Mouse (Mus musculus) intestine, postnatal 0 days (tissue): Measurements from ENCODE around the gene Btbd9. TPM values are rescaled to one million over a fixed set of nuclear protein-coding genes. Genes with fewer than 3 reads are reported as not detected.
"Not testable (repeated sequence)": the region's sequence is repeated elsewhere in the genome, so short reads cannot be mapped to it uniquely, and the experiment has no call there.

Experiments
- ATAC-seq: fragments of 200-750 bp; cut with Nextera tagmentation; 2 replicates; pipeline ENCODE4 v1.8.0; 2017; ENCODE audit warnings: mild to moderate bottlenecking, moderate TSS enrichment, moderate library complexity
- H3K27ac ChIP-seq: fragments of 300-500 bp; sonication (generic); 2 replicates; pipeline ENCODE4 v1.5.1; 2014; ENCODE audit warnings: mild to moderate bottlenecking, low read depth, low read length, moderate library complexity
- H3K27me3 ChIP-seq: fragments of 300-500 bp; sonication (generic); replicated peaks from 2 replicates; pipeline ENCODE4 v1.6.1; 2014; ENCODE audit warnings: low read length, mixed read lengths; ENCODE audit not compliant: control insufficient read depth, insufficient read depth
- H3K36me3 ChIP-seq: fragments of 300-500 bp; sonication (generic); 2 replicates; pipeline ENCODE4 v1.6.1; 2014; ENCODE audit warnings: mild to moderate bottlenecking, moderate library complexity; ENCODE audit not compliant: control insufficient read depth, insufficient read depth
- H3K4me1 ChIP-seq: fragments of 300-500 bp; sonication (generic); replicated peaks from 2 replicates; pipeline ENCODE4 v1.6.1; 2014; ENCODE audit warnings: antibody characterized with exemption, low read length, mixed read lengths; ENCODE audit not compliant: control insufficient read depth, insufficient read depth
- H3K4me2 ChIP-seq: fragments of 300-500 bp; sonication (generic); replicated peaks from 2 replicates; pipeline ENCODE4 v1.6.1; 2014; ENCODE audit warnings: low read depth, mild to moderate bottlenecking, moderate library complexity
- H3K4me3 ChIP-seq: fragments of 300-500 bp; sonication (generic); 2 replicates; pipeline ENCODE4 v1.5.1; 2014; ENCODE audit warnings: low read depth, low read length
- H3K9ac ChIP-seq: fragments of 300-500 bp; sonication (generic); 2 replicates; pipeline ENCODE4 v1.6.1; 2014; ENCODE audit warnings: mild to moderate bottlenecking, low read depth, low read length
- H3K9me3 ChIP-seq: fragments of 300-500 bp; sonication (generic); 2 replicates; pipeline ENCODE4 v1.6.1; 2016; ENCODE audit warnings: mixed run types; ENCODE audit not compliant: control insufficient read depth
- CTCF ChIP-seq: sonication (generic); IDR thresholded peaks from 2 replicates; pipeline ENCODE4 v1.5.1; 2016; ENCODE audit warnings: low read depth, mild to moderate bottlenecking, control low read depth, antibody characterized with exemption, moderate library complexity
- WGBS: fragments of 180-500 bp; shearing (Covaris S2); extraction: QIAGEN DNeasy Blood & Tissue Kit; methylation state at CpG from one replicate; pipeline ENCODE4 v1.1.7; 2014; 5-methylcytosine and 5-hydroxymethylcytosine counted together
- polyA plus RNA-seq: library from polyadenylated mRNA; unstranded; fragments of >200 nt; fragmentation: Nextera tagmentation; extraction: Ambion mirVana; gene quantifications from 2 replicates; pipeline ENCODE4 v1.2.1, GENCODE M21; 2015

Gene Btbd9
- polyA plus RNA-seq, 1 experiment from 2014 or later = 35.9 TPM

GRCm38 (mm10) chr17:30530542-30530940, 45.7 kb downstream of the Btbd9 start:
- Histone ChIP-seq H3K4me3 (no peak overlapping the region), H3K4me1 (no peaks in the 10 kb centered on the region), H3K27ac (no peak overlapping the region), H3K27me3 (no peaks in the 10 kb centered on the region), H3K36me3 (peaks cover 5% of the 10 kb centered on the region; the same call in 1 of the 2 replicates), H3K9me3 (no peaks in the 10 kb centered on the region), H3K4me2 (no peak overlapping the region), H3K9ac (no peak overlapping the region)
- ATAC-seq = no peak
- no peak for TF ChIP-seq CTCF
- WGBS = 57% methylated on average over 4 of the region's 4 CpGs

- no peak for TF ChIP-seq CTCF
- Histone ChIP-seq H3K4me1 (no peaks in the 10 kb centered on the region), H3K27me3 (no peaks in the 10 kb centered on the region), H3K4me3 (no peak overlapping the region), H3K4me2 (no peak overlapping the region), H3K9me3 (no peaks in the 10 kb centered on the region), H3K27ac (no peak overlapping the region), H3K36me3 (peaks cover 5% of the 10 kb centered on the region; the same call in 1 of the 2 replicates), H3K9ac (no peak overlapping the region)
- ATAC-seq = no peak
- 87% methylated on average over 12 of the region's 12 CpGs for WGBS
Observed at GRCm38 (mm10) chr17:30529632-30530541, 46.4 kb downstream of the Btbd9 start.

GRCm38 (mm10) chr17:30525405-30526295, 50.6 kb downstream of the Btbd9 start:
- no peak for ATAC-seq

GRCm38 (mm10) chr17:30524451-30524850, 51.8 kb downstream of the Btbd9 start:
- Histone ChIP-seq H3K27me3 (no peaks in the 10 kb centered on the region), H3K4me2 (no peak overlapping the region), H3K27ac (no peak overlapping the region), H3K4me1 (no peaks in the 10 kb centered on the region), H3K9me3 (no peaks in the 10 kb centered on the region), H3K4me3 (no peak overlapping the region), H3K9ac (no peak overlapping the region), H3K36me3 (peaks cover 9% of the 10 kb centered on the region; the same call in 1 of the 2 replicates)
- no peak for TF ChIP-seq CTCF
- WGBS = 79% methylated on average over 7 of the region's 7 CpGs
- no peak for ATAC-seq

More at GRCm38 (mm10) chr17:30525405-30526295, 50.6 kb downstream of the Btbd9 start:
- whole genome bisulfite sequencing = 54% methylated on average over 6 of the region's 6 CpGs
- Histone ChIP-seq H3K4me3 (no peak overlapping the region), H3K4me1 (no peaks in the 10 kb centered on the region), H3K4me2 (no peak overlapping the region), H3K27ac (no peak overlapping the region), H3K9me3 (no peaks in the 10 kb centered on the region), H3K36me3 (peaks cover 9% of the 10 kb centered on the region; the same call in 1 of the 2 replicates), H3K27me3 (no peaks in the 10 kb centered on the region), H3K9ac (no peak overlapping the region)
- TF ChIP-seq CTCF = no peak

GRCm38 (mm10) chr17:30523783-30524182, 52.5 kb downstream of the Btbd9 start:
- 72% methylated on average over 2 of the region's 2 CpGs for WGBS
- Histone ChIP-seq H3K4me2 (no peak overlapping the region), H3K27ac (no peak overlapping the region), H3K9me3 (no peaks in the 10 kb centered on the region), H3K4me3 (no peak overlapping the region), H3K27me3 (no peaks in the 10 kb centered on the region), H3K9ac (no peak overlapping the region), H3K36me3 (peaks cover 9% of the 10 kb centered on the region; the same call in 1 of the 2 replicates), H3K4me1 (no peaks in the 10 kb centered on the region)
- TF ChIP-seq CTCF = no peak
- ATAC-seq = no peak

- no peak for ATAC-seq
- no peak overlapping the region for H3K4me2 ChIP-seq
- H3K4me3 ChIP-seq = no peak overlapping the region
- peaks cover 9% of the 10 kb centered on the region; the same call in 1 of the 2 replicates for H3K36me3 ChIP-seq
- 89% methylated on average over 9 of the region's 9 CpGs for WGBS
- H3K27ac ChIP-seq = no peak overlapping the region
- H3K9me3 ChIP-seq = no peaks in the 10 kb centered on the region
- no peaks in the 10 kb centered on the region for H3K4me1 ChIP-seq
- no peak for TF ChIP-seq CTCF
- no peak overlapping the region for H3K9ac ChIP-seq
- no peaks in the 10 kb centered on the region for H3K27me3 ChIP-seq
Observed at GRCm38 (mm10) chr17:30522406-30523078, 53.7 kb downstream of the Btbd9 start.

- not testable (repeated sequence) for H3K4me1 ChIP-seq, H3K27me3 ChIP-seq, H3K9me3 ChIP-seq, ATAC-seq, H3K4me2 ChIP-seq, H3K4me3 ChIP-seq, H3K27ac ChIP-seq, H3K9ac ChIP-seq
- peaks cover 18% of the 10 kb centered on the region; the same call in 1 of the 2 replicates for H3K36me3 ChIP-seq
- 77% methylated on average over 2 of the region's 2 CpGs for WGBS
Observed at GRCm38 (mm10) chr17:30519172-30519512, 57.1 kb downstream of the Btbd9 start.
